Mouse (Mus musculus) lung, postnatal 0 days (tissue): Measurements from ENCODE around the gene Tead1. TPM values are rescaled to one million over a fixed set of nuclear protein-coding genes. Genes with fewer than 3 reads are reported as not detected.
"Not testable (repeated sequence)": the region's sequence is repeated elsewhere in the genome, so short reads cannot be mapped to it uniquely, and the experiment has no call there.

Experiments used
- ATAC-seq: fragments of 200-750 bp; cut with Nextera tagmentation; 2 replicates; pipeline ENCODE4 v1.8.0; 2017; ENCODE audit warnings: moderate library complexity
- DNase-seq: peaks from one replicate; pipeline ENCODE4 v3.0.0-alpha.2; 2016; ENCODE audit warnings: low spot score
- H3K27ac ChIP-seq: fragments of 300-500 bp; sonication (generic); 2 replicates; pipeline ENCODE4 v1.5.1; 2014; ENCODE audit warnings: antibody characterized with exemption, mild to moderate bottlenecking, low read length, mixed read lengths
- H3K27me3 ChIP-seq: fragments of 300-500 bp; sonication (generic); replicated peaks from 2 replicates; pipeline ENCODE4 v1.6.1; 2014; ENCODE audit warnings: low read length, mixed read lengths; ENCODE audit not compliant: insufficient read depth
- H3K36me3 ChIP-seq: fragments of 300-500 bp; sonication (generic); 2 replicates; pipeline ENCODE4 v1.6.1; 2014; ENCODE audit warnings: low read length, mixed read lengths; ENCODE audit not compliant: insufficient read depth
- H3K4me1 ChIP-seq: fragments of 300-500 bp; sonication (generic); 2 replicates; pipeline ENCODE4 v1.6.1; 2014; ENCODE audit warnings: antibody characterized with exemption, low read depth, low read length, mixed read lengths; ENCODE audit not compliant: insufficient read depth
- H3K4me2 ChIP-seq: fragments of 300-500 bp; sonication (generic); replicated peaks from 2 replicates; pipeline ENCODE4 v1.6.1; 2014; ENCODE audit warnings: low read depth, mild to moderate bottlenecking, low read length, moderate library complexity, mixed read lengths
- H3K4me3 ChIP-seq: fragments of 300-500 bp; sonication (generic); 2 replicates; pipeline ENCODE4 v1.5.1; 2014; ENCODE audit warnings: low read depth, low read length
- H3K9ac ChIP-seq: fragments of 300-500 bp; sonication (generic); replicated peaks from 2 replicates; pipeline ENCODE4 v1.6.1; 2014; ENCODE audit warnings: low read depth, mild to moderate bottlenecking
- H3K9me3 ChIP-seq: fragments of 300-500 bp; sonication (generic); 2 replicates; pipeline ENCODE4 v1.6.1; 2016; ENCODE audit warnings: low read length, mixed read lengths
- CTCF ChIP-seq: IDR thresholded peaks from 2 replicates; pipeline ENCODE4 v1.5.1; 2016; ENCODE audit warnings: antibody characterized with exemption, mild to moderate bottlenecking
- EP300 ChIP-seq: IDR thresholded peaks from 2 replicates; pipeline ENCODE4 v1.6.1; 2016; ENCODE audit warnings: antibody characterized with exemption, mild to moderate bottlenecking, control low read depth
- WGBS: fragments of 180-500 bp; shearing (Covaris S2); extraction: QIAGEN DNeasy Blood & Tissue Kit; methylation state at CpG from one replicate; pipeline ENCODE4 v1.1.7; 2014; 5-methylcytosine and 5-hydroxymethylcytosine counted together
- polyA plus RNA-seq: library from polyadenylated mRNA; unstranded; fragments of >200 nt; fragmentation: Nextera tagmentation; extraction: Ambion mirVana; gene quantifications from 2 replicates; pipeline ENCODE4 v1.2.1, GENCODE M21; 2015

Tead1 gene
- polyA plus RNA-seq, 1 experiment from 2014 or later: 23.0 TPM

GRCm38 (mm10) chr7:112919845-112920244, 240.7 kb downstream of the Tead1 start:
- H3K4me2 ChIP-seq: no peak overlapping the region
- H3K4me1 ChIP-seq: peaks cover 3% of the 10 kb centered on the region; the same call in 1 of the 2 replicates
- WGBS: 0% methylated on average over 4 of the region's 4 CpGs
- no peaks in the 10 kb centered on the region for H3K36me3 ChIP-seq
- peak; percentile 88 for DNase-seq
- no peaks in the 10 kb centered on the region for H3K27me3 ChIP-seq
- H3K4me3 ChIP-seq: no peak overlapping the region
- no peak for ATAC-seq
- H3K9ac ChIP-seq: no peak overlapping the region
- no peak for TF ChIP-seq EP300
- peak; percentile 86 for TF ChIP-seq CTCF
- no peak overlapping the region for H3K27ac ChIP-seq
- H3K9me3 ChIP-seq: no peaks in the 10 kb centered on the region

- Histone ChIP-seq H3K27ac (no peak overlapping the region), H3K27me3 (no peaks in the 10 kb centered on the region), H3K4me2 (no peak overlapping the region), H3K4me1 (peaks cover 3% of the 10 kb centered on the region; the same call in 1 of the 2 replicates), H3K9ac (no peak overlapping the region), H3K9me3 (no peaks in the 10 kb centered on the region), H3K36me3 (no peaks in the 10 kb centered on the region), H3K4me3 (no peak overlapping the region)
- 40% methylated on average over 4 of the region's 4 CpGs for WGBS
- ATAC-seq: no peak
- DNase-seq: no peak
- TF ChIP-seq CTCF: no peak
- no peak for TF ChIP-seq EP300
Observed at GRCm38 (mm10) chr7:112922801-112923200, 243.7 kb downstream of the Tead1 start.

GRCm38 (mm10) chr7:112923712-112924111, 244.6 kb downstream of the Tead1 start:
- Histone ChIP-seq H3K36me3 (no peaks in the 10 kb centered on the region), H3K9ac (no peak overlapping the region), H3K9me3 (no peaks in the 10 kb centered on the region), H3K27me3 (no peaks in the 10 kb centered on the region), H3K4me2 (no peak overlapping the region), H3K27ac (no peak overlapping the region), H3K4me1 (peaks cover 3% of the 10 kb centered on the region; the same call in 1 of the 2 replicates), H3K4me3 (no peak overlapping the region)
- TF ChIP-seq EP300 (no peak), CTCF (no peak)
- ATAC-seq (no peak), DNase-seq (no peak)
- WGBS: 53% methylated on average over 3 of the region's 3 CpGs

GRCm38 (mm10) chr7:112930669-112931068, 251.6 kb downstream of the Tead1 start:
- DNase-seq: no peak
- H3K27ac ChIP-seq: no peak overlapping the region
- H3K9me3 ChIP-seq: no peaks in the 10 kb centered on the region
- H3K36me3 ChIP-seq: no peaks in the 10 kb centered on the region
- TF ChIP-seq EP300 (no peak), CTCF (no peak)
- H3K27me3 ChIP-seq: no peaks in the 10 kb centered on the region
- H3K4me1 ChIP-seq: no peaks in the 10 kb centered on the region
- H3K4me2 ChIP-seq: no peak overlapping the region
- ATAC-seq: no peak
- H3K9ac ChIP-seq: no peak overlapping the region
- H3K4me3 ChIP-seq: no peak overlapping the region
- WGBS: 10% methylated on average over 7 of the region's 7 CpGs

- not testable (repeated sequence) for DNase-seq, H3K9me3 ChIP-seq, H3K9ac ChIP-seq, H3K36me3 ChIP-seq, H3K4me1 ChIP-seq, H3K4me2 ChIP-seq, H3K4me3 ChIP-seq, H3K27me3 ChIP-seq, ATAC-seq, H3K27ac ChIP-seq
- WGBS: 60% methylated on average over 5 of the region's 5 CpGs
Observed at GRCm38 (mm10) chr7:112935876-112936275, 256.8 kb downstream of the Tead1 start.

- H3K9ac ChIP-seq: no peak overlapping the region
- no peak overlapping the region for H3K27ac ChIP-seq
- no peaks in the 10 kb centered on the region for H3K27me3 ChIP-seq
- WGBS: 75% methylated on average over 8 of the region's 8 CpGs
- H3K4me2 ChIP-seq: no peak overlapping the region
- ATAC-seq: no peak
- no peaks in the 10 kb centered on the region for H3K36me3 ChIP-seq
- H3K9me3 ChIP-seq: no peaks in the 10 kb centered on the region
- no peak overlapping the region for H3K4me3 ChIP-seq
- H3K4me1 ChIP-seq: no peaks in the 10 kb centered on the region
- no peak for TF ChIP-seq EP300
- no peak for TF ChIP-seq CTCF
- DNase-seq: no peak
Observed at GRCm38 (mm10) chr7:112937089-112937488, 258.0 kb downstream of the Tead1 start.

- Histone ChIP-seq H3K27me3 (no peaks in the 10 kb centered on the region), H3K36me3 (no peaks in the 10 kb centered on the region), H3K9me3 (no peaks in the 10 kb centered on the region), H3K27ac (no peak overlapping the region), H3K4me2 (no peak overlapping the region), H3K4me3 (no peak overlapping the region), H3K4me1 (no peaks in the 10 kb centered on the region), H3K9ac (no peak overlapping the region)
- TF ChIP-seq EP300: no peak
- no peak for TF ChIP-seq CTCF
- DNase-seq: no peak
- 29% methylated on average over 5 of the region's 5 CpGs for WGBS
- no peak for ATAC-seq
Observed at GRCm38 (mm10) chr7:112938959-112939358, 259.8 kb downstream of the Tead1 start.
